Mouse (Mus musculus): ENCODE data around the gene Poldip3.

GRCm38 (mm10) chr15:83093687-83094086 lies 55.5 kb downstream of the Poldip3 start:
- TF ChIP-seq CTCF (IDR thresholded peaks at IDR 0.05; ENCODE audit: low read depth, low read length) = no peak
- no peak for TF ChIP-seq POLR2A (IDR thresholded peaks at IDR 0.05; ENCODE audit: borderline replicate concordance, low read depth, low read length)
